Comparison of ENCODE assay signal across 26 mouse cellular contexts in the genomic region with DNA sequence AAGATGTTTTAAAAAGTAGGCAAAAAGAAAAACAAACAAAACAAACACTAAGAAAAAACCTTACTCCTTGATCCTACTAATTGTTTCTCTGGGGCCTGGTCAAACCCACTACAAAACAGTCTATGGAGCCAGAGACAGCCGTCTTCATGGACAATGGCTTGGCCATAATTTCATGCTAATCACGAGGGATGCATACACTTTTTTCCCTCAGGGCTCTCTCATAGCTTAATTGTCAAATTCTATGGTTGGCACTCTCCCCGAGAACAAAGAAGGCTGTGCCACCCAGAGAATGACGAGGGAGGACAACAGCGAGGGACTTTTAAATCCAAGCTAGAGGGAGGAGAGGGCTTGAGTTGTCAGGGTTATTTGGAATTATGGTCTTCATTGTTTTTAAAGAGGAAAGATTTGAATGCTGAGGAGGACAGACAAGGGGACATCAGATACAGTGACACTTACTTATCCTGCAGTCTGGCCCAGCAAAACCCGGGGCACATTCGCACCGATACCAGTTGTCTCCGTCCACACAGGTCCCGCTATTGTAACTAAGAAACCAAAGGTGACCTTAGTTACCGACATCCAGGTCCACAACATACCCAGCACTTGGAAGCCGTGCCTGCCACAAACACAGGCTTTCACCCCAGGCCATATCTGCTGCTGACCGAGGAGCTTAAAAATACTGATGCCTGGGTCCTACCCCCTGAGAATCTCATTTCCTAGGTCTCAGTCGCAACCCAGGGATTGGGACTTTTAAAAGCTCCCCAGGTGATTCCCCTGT. TPM values are rescaled to one million over a fixed set of nuclear protein-coding genes. Genes with fewer than 3 reads are reported as not detected.
DNase-seq lines count a peak whose midpoint lies in the region; ATAC-seq lines count a peak whose summit lies in the region.
"Had no signal": no experiment of that assay in that cellular context is flagged by ENCODE, and none has a peak within 500 bp of the region (broad histone marks: within the 10 kb centered on the region; RNA-seq: fewer than 3 reads in every experiment).

No protein-coding gene starts in this region.

- H3K9me3 ChIP-seq in hindbrain, embryonic 11.5 days (ENCODE audit: control insufficient read depth, low read length) = no peaks in the 10 kb centered on the region
- H3K9me3 ChIP-seq in hindbrain, embryonic 16.5 days (ENCODE audit: control insufficient read depth, low read length) = no peaks in the 10 kb centered on the region
- no peaks in the 10 kb centered on the region for H3K9me3 ChIP-seq in neural tube, embryonic 13.5 days
- no peaks in the 10 kb centered on the region for H3K9me3 ChIP-seq in neural tube, embryonic 15.5 days (replicated peaks)
- no peaks in the 10 kb centered on the region for H3K9me3 ChIP-seq in hindbrain, embryonic 14.5 days (ENCODE audit: control insufficient read depth, low read length)
- H3K9me3 ChIP-seq in midbrain, embryonic 14.5 days (ENCODE audit: control insufficient read depth, low read length) = no peaks in the 10 kb centered on the region
- H3K9me3 ChIP-seq: heart, embryonic 10.5 days; intestine, embryonic 15.5 days; limb, embryonic 15.5 days had no signal

- H3K36me3 ChIP-seq in hindbrain, embryonic 11.5 days (ENCODE audit: control insufficient read depth, insufficient read depth, low read length) = 0 out of 2 replicates have a peak, but pooled peaks cover 12% of the 10 kb centered on the region
- peaks cover 10% of the 10 kb centered on the region; the same call in 1 of the 2 replicates for H3K36me3 ChIP-seq in hindbrain, embryonic 16.5 days (ENCODE audit: control insufficient read depth, insufficient read depth, low read length)
- peaks cover 85% of the 10 kb centered on the region for H3K36me3 ChIP-seq in neural tube, embryonic 13.5 days
- H3K36me3 ChIP-seq in neural tube, embryonic 15.5 days = peaks cover 22% of the 10 kb centered on the region
- peaks cover 49% of the 10 kb centered on the region for H3K36me3 ChIP-seq in hindbrain, embryonic 14.5 days (replicated peaks; ENCODE audit: control insufficient read depth, insufficient read depth)
- H3K36me3 ChIP-seq in midbrain, embryonic 14.5 days (ENCODE audit: control insufficient read depth, insufficient read depth, low read length) = peaks cover 64% of the 10 kb centered on the region
- H3K36me3 ChIP-seq: G1E had no signal

- peaks cover 8% of the 10 kb centered on the region; the same call in 1 of the 2 replicates for H3K4me1 ChIP-seq in hindbrain, embryonic 11.5 days (replicated peaks; ENCODE audit: control insufficient read depth, insufficient read depth, low read length)
- no peaks in the 10 kb centered on the region for H3K4me1 ChIP-seq in hindbrain, embryonic 16.5 days (ENCODE audit: control insufficient read depth, insufficient read depth, low read depth, low read length)
- peaks cover 32% of the 10 kb centered on the region for H3K4me1 ChIP-seq in neural tube, embryonic 13.5 days (replicated peaks)
- H3K4me1 ChIP-seq in neural tube, embryonic 15.5 days = peaks cover 4% of the 10 kb centered on the region; the same call in 1 of the 2 replicates
- peaks cover 7% of the 10 kb centered on the region; the same call in 1 of the 2 replicates for H3K4me1 ChIP-seq in hindbrain, embryonic 14.5 days (replicated peaks; ENCODE audit: control insufficient read depth, insufficient read depth, low read length)
- H3K4me1 ChIP-seq in midbrain, embryonic 14.5 days (ENCODE audit: control insufficient read depth, insufficient read depth, low read length) = peaks cover 17% of the 10 kb centered on the region
- H3K4me1 ChIP-seq: intestine, embryonic 15.5 days had no signal

- WGBS in hindbrain, embryonic 11.5 days = 61% methylated on average over 14 of the region's 14 CpGs
- WGBS in hindbrain, embryonic 16.5 days = 47% methylated on average over 14 of the region's 14 CpGs
- WGBS in neural tube, embryonic 13.5 days = 51% methylated on average over 14 of the region's 14 CpGs
- WGBS in neural tube, embryonic 15.5 days = 41% methylated on average over 14 of the region's 14 CpGs
- WGBS in hindbrain, embryonic 14.5 days = 46% methylated on average over 14 of the region's 14 CpGs
- WGBS in midbrain, embryonic 14.5 days = 39% methylated on average over 14 of the region's 14 CpGs

- H3K27me3 ChIP-seq in hindbrain, embryonic 11.5 days (ENCODE audit: control insufficient read depth, insufficient read depth, low read length) = no peaks in the 10 kb centered on the region
- no peaks in the 10 kb centered on the region for H3K27me3 ChIP-seq in hindbrain, embryonic 16.5 days (replicated peaks; ENCODE audit: control insufficient read depth, insufficient read depth, low read length)
- H3K27me3 ChIP-seq in neural tube, embryonic 13.5 days = no peaks in the 10 kb centered on the region
- H3K27me3 ChIP-seq in neural tube, embryonic 15.5 days (replicated peaks) = no peaks in the 10 kb centered on the region
- H3K27me3 ChIP-seq in hindbrain, embryonic 14.5 days (ENCODE audit: control insufficient read depth, insufficient read depth, low read length) = no peaks in the 10 kb centered on the region
- no peaks in the 10 kb centered on the region for H3K27me3 ChIP-seq in midbrain, embryonic 14.5 days (ENCODE audit: control insufficient read depth, insufficient read depth, low read length)
- H3K27me3 ChIP-seq: CH12.LX; intestine, embryonic 15.5 days; limb, embryonic 15.5 days; Patski had no signal

- peak; percentile 28 for DNase-seq in hindbrain, embryonic 11.5 days (ENCODE audit: low spot score)
- no peak for DNase-seq in hindbrain, embryonic 14.5 days (ENCODE audit: low spot score)
- DNase-seq in midbrain, embryonic 14.5 days = peak; percentile 56
- no peak for DNase-seq in T-cell, adult 2 months (ENCODE audit: low spot score)
- DNase-seq: adrenal gland, adult 2 months; B cell, adult 2 months; cerebellum, adult 8-10 months; kidney, adult 8-10 months; kidney, postnatal 10 days; layer of hippocampus, postnatal 36 days; lung, embryonic 14.5 days; right cerebral cortex, postnatal 14 days; thymus, adult 2 months; thymus, postnatal 4 days had no signal

- no peak overlapping the region for H3K9ac ChIP-seq in hindbrain, embryonic 11.5 days (ENCODE audit: low read depth, low read length)
- H3K9ac ChIP-seq in hindbrain, embryonic 16.5 days (ENCODE audit: low read depth, low read length) = no peak overlapping the region
- H3K9ac ChIP-seq in neural tube, embryonic 13.5 days = no peak overlapping the region
- no peak overlapping the region for H3K9ac ChIP-seq in neural tube, embryonic 15.5 days (replicated peaks)
- no peak overlapping the region for H3K9ac ChIP-seq in hindbrain, embryonic 14.5 days
- H3K9ac ChIP-seq in midbrain, embryonic 14.5 days (replicated peaks; ENCODE audit: low read length) = no peak overlapping the region
- H3K9ac ChIP-seq: intestine, embryonic 15.5 days; limb, embryonic 15.5 days; liver, embryonic 14.5 days; lung, embryonic 14.5 days had no signal

- no peak overlapping the region for H3K4me3 ChIP-seq in hindbrain, embryonic 11.5 days (ENCODE audit: low read depth, low read length)
- H3K4me3 ChIP-seq in hindbrain, embryonic 16.5 days (ENCODE audit: low read length) = no peak overlapping the region
- H3K4me3 ChIP-seq in neural tube, embryonic 13.5 days = no peak overlapping the region
- H3K4me3 ChIP-seq in neural tube, embryonic 15.5 days (replicated peaks) = no peak overlapping the region
- H3K4me3 ChIP-seq in hindbrain, embryonic 14.5 days (replicated peaks; ENCODE audit: low read length) = no peak overlapping the region
- no peak overlapping the region for H3K4me3 ChIP-seq in midbrain, embryonic 14.5 days (replicated peaks; ENCODE audit: low read depth, low read length)
- H3K4me3 ChIP-seq: heart, embryonic 10.5 days; intestine, embryonic 15.5 days; layer of hippocampus, adult 2 months; limb, embryonic 15.5 days had no signal

- H3K27ac ChIP-seq in hindbrain, embryonic 11.5 days (ENCODE audit: low read depth, low read length) = 0 out of 2 replicates have a peak overlapping the region, but pooled peaks have one; percentile 51
- no peak overlapping the region for H3K27ac ChIP-seq in hindbrain, embryonic 16.5 days (ENCODE audit: low read depth, low read length)
- peak overlapping the region; percentile 9; the same call in 1 of the 2 replicates for H3K27ac ChIP-seq in neural tube, embryonic 13.5 days (replicated peaks)
- no peak overlapping the region for H3K27ac ChIP-seq in neural tube, embryonic 15.5 days (replicated peaks)
- 0 out of 2 replicates have a peak overlapping the region, but pooled peaks have one; percentile 5 for H3K27ac ChIP-seq in hindbrain, embryonic 14.5 days
- H3K27ac ChIP-seq in midbrain, embryonic 14.5 days (replicated peaks; ENCODE audit: low read depth, low read length) = no peak overlapping the region
- H3K27ac ChIP-seq: heart, embryonic 10.5 days; intestine, embryonic 15.5 days; layer of hippocampus, adult 2 months; limb, embryonic 15.5 days; liver, embryonic 14.5 days; stomach, postnatal 0 days had no signal

- ATAC-seq in hindbrain, embryonic 11.5 days (ENCODE audit: low FRiP score) = peak; percentile 51
- ATAC-seq in hindbrain, embryonic 16.5 days = no peak
- no peak for ATAC-seq in neural tube, embryonic 13.5 days (ENCODE audit: low read depth)
- ATAC-seq in neural tube, embryonic 15.5 days (ENCODE audit: low FRiP score) = no peak
- no peak for ATAC-seq in hindbrain, embryonic 14.5 days (ENCODE audit: low FRiP score)
- ATAC-seq in midbrain, embryonic 14.5 days (ENCODE audit: low FRiP score, low TSS enrichment) = 0 out of 2 replicates have a peak, but pooled peaks have one; percentile 12
- ATAC-seq: intestine, embryonic 15.5 days; Patski had no signal

- H3K4me2 ChIP-seq in hindbrain, embryonic 11.5 days (replicated peaks; ENCODE audit: low read depth, low read length) = no peak overlapping the region
- no peak overlapping the region for H3K4me2 ChIP-seq in hindbrain, embryonic 16.5 days (ENCODE audit: low read length)
- H3K4me2 ChIP-seq in neural tube, embryonic 13.5 days = no peak overlapping the region
- H3K4me2 ChIP-seq in neural tube, embryonic 15.5 days = no peak overlapping the region
- H3K4me2 ChIP-seq in hindbrain, embryonic 14.5 days (replicated peaks) = no peak overlapping the region
- no peak overlapping the region for H3K4me2 ChIP-seq in midbrain, embryonic 14.5 days (ENCODE audit: low read length)
- H3K4me2 ChIP-seq: intestine, embryonic 15.5 days; limb, embryonic 15.5 days; lung, embryonic 14.5 days had no signal

RNA-seq across cellular contexts. Expression of gene Jag1, which starts 29.6 kb away (rescaled TPM):
- polyA plus RNA-seq in hindbrain, embryonic 11.5 days (2014; fragmentation: Nextera tagmentation; extraction: Ambion mirVana) = 21.3 and 22.1 TPM in 2 replicates
- 5.1 and 9.2 TPM in 2 replicates for polyA plus RNA-seq in hindbrain, embryonic 16.5 days (2015; fragmentation: Nextera tagmentation; extraction: Ambion mirVana)
- polyA plus RNA-seq in neural tube, embryonic 13.5 days (2015; fragmentation: Nextera tagmentation; extraction: Ambion mirVana) = 17.8 and 18.8 TPM in 2 replicates
- polyA plus RNA-seq in neural tube, embryonic 15.5 days (2015; fragmentation: Nextera tagmentation; extraction: Ambion mirVana) = 7.5 and 9.3 TPM in 2 replicates
- 13.2 and 14.7 TPM in 2 replicates for polyA plus RNA-seq in hindbrain, embryonic 14.5 days (2014; fragmentation: Nextera tagmentation; extraction: Ambion mirVana)
- polyA plus RNA-seq in midbrain, embryonic 14.5 days (2014; fragmentation: Nextera tagmentation; extraction: Ambion mirVana) = 9.5 and 18.4 TPM in 2 replicates
- polyA plus RNA-seq: G1E had no signal

Comparison
In these comparisons a context has a peak if more than half of its experiments do, and no peak if none do; other contexts are left out.
1. ATAC-seq: peak in hindbrain, embryonic 11.5 days (single experiment) and midbrain, embryonic 14.5 days (single experiment); none in hindbrain, embryonic 16.5 days (single experiment), neural tube, embryonic 13.5 days (single experiment), neural tube, embryonic 15.5 days (single experiment) and hindbrain, embryonic 14.5 days (single experiment).
2. DNase-seq: peak in hindbrain, embryonic 11.5 days (single experiment) and midbrain, embryonic 14.5 days (single experiment); none in hindbrain, embryonic 14.5 days (single experiment) and T-cell, adult 2 months (single experiment).
3. H3K27ac ChIP-seq: peak in hindbrain, embryonic 11.5 days (single experiment), neural tube, embryonic 13.5 days (single experiment) and hindbrain, embryonic 14.5 days (single experiment); none in hindbrain, embryonic 16.5 days (single experiment), neural tube, embryonic 15.5 days (single experiment) and midbrain, embryonic 14.5 days (single experiment).